Mouse (Mus musculus) spleen, adult 2 months (tissue): ENCODE measurements around the gene Lman2l.

Experiments
- CTCF ChIP-seq: fragments of 200-500 bp; IDR thresholded peaks from 2 replicates; pipeline ENCODE4 v1.5.1; 2011; ENCODE audit warnings: mild to moderate bottlenecking, inconsistent platforms; ENCODE audit not compliant: insufficient read depth, insufficient read length, insufficient replicate concordance; ENCODE audit errors: extremely low read depth
- POLR2A ChIP-seq: fragments of 200-500 bp; IDR thresholded peaks from 2 replicates; pipeline ENCODE4 v1.6.1; 2011; ENCODE audit warnings: low read depth, low read length, inconsistent platforms

DNA sequence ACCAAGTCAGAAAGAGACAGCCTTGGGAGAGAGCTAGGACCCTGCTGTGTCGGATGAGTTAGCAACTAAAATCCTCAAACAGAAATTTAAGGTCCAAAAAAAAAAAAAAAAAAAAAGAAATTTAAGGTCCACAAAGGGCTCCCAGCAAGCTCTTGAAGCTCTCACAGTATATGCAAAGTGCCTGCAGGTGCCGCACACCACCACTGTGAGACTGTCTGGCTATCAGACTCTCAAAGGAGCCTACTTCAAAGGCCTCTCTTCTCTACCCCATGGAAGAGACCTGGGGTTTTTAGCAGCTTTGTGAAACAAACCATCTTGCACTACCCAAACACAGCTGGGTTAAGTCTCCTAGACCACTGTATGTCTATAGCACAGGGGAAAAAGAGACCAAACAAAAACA, 15.6 kb downstream of the Lman2l start:
- TF ChIP-seq POLR2A (no peak), CTCF (no peak)
